Mouse (Mus musculus) thymus, postnatal 14 days (tissue): Measurements from ENCODE around the gene Slc22a12.
A peak's percentile ranks its signal among the peaks of the same experiment; 100 is the strongest.

Experiments
- DNase-seq: peaks from one replicate; pipeline ENCODE4 v3.0.0; 2021

Slc22a12 gene

DNA sequence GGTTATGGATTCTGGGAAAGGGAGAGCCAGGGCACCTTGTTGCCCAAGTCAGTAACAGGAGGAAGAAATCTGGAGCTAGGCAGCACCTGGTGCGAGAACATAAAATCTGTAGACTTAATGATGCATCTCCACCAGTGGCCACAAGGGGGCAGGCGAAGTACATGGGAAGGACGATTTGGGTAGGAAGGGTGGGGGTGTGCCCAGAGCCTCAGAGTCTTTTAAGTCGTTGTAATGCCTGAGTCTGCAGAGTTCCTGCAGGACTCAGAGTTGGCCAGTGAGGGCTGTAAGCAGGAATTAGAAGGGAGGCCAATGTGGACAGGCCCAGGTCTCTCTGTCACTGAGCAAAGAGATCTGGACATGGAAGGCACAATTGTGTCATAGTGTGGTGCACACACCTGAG lies 53.8 kb downstream of the Slc22a12 start:
- DNase-seq = peak; percentile 86
